Mouse (Mus musculus) thymus, postnatal 25 days (tissue): ENCODE measurements around the gene Naa60.

Experiments
- DNase-seq: peaks from one replicate; pipeline ENCODE4 v3.0.0; 2022

Gene Naa60

GRCm38 (mm10) chr16:3891621-3892295, 19.6 kb downstream of the Naa60 start:
- DNase-seq, result no peak

GRCm38 (mm10) chr16:3893739-3894138, 21.6 kb downstream of the Naa60 start:
- DNase-seq, result no peak

- peak; percentile 47 for DNase-seq
Observed at GRCm38 (mm10) chr16:3895173-3895792, 23.1 kb downstream of the Naa60 start.

- no peak for DNase-seq
Observed at GRCm38 (mm10) chr16:3896046-3896445, 23.9 kb downstream of the Naa60 start.

GRCm38 (mm10) chr16:3896553-3896952, 24.4 kb downstream of the Naa60 start:
- no peak for DNase-seq

- DNase-seq, result no peak
Observed at GRCm38 (mm10) chr16:3907471-3907870, 35.3 kb downstream of the Naa60 start.

- peak; percentile 88 for DNase-seq
Observed at GRCm38 (mm10) chr16:3908537-3909111, 36.4 kb downstream of the Naa60 start, which contains the start of the genes 1700037C18Rik and Cluap1. Gene 1700037C18Rik, minus strand, starts transcription at chr16:3908689. Gene Cluap1, plus strand, starts transcription at chr16:3908801.

- DNase-seq, result no peak
Observed at GRCm38 (mm10) chr16:3909118-3909517, 36.9 kb downstream of the Naa60 start.

GRCm38 (mm10) chr16:3920756-3921155, 48.6 kb downstream of the Naa60 start:
- DNase-seq, result no peak

GRCm38 (mm10) chr16:3923515-3923914, 51.3 kb downstream of the Naa60 start:
- DNase-seq, result no peak

GRCm38 (mm10) chr16:3923966-3924365, 51.8 kb downstream of the Naa60 start:
- no peak for DNase-seq

- DNase-seq, result no peak
Observed at GRCm38 (mm10) chr16:3928582-3928981, 56.4 kb downstream of the Naa60 start.

- DNase-seq, result no peak
Observed at GRCm38 (mm10) chr16:3929151-3929550, 57.0 kb downstream of the Naa60 start.

- DNase-seq, result no peak
Observed at GRCm38 (mm10) chr16:3933536-3933935, 61.4 kb downstream of the Naa60 start.

- no peak for DNase-seq
Observed at GRCm38 (mm10) chr16:3934091-3934490, 61.9 kb downstream of the Naa60 start.

- no peak for DNase-seq
Observed at GRCm38 (mm10) chr16:3934701-3935100, 62.5 kb downstream of the Naa60 start.

GRCm38 (mm10) chr16:3951141-3951540, 79.0 kb downstream of the Naa60 start:
- DNase-seq, result no peak
